Mouse (Mus musculus): ENCODE data around the gene Lrrc8a.

- TF ChIP-seq POLR2A (IDR thresholded peaks at IDR 0.05; ENCODE audit: low read depth, low read length) (no peak), CTCF (conservative IDR thresholded peaks at IDR 0.05; ENCODE audit: insufficient read depth, insufficient read length, low read depth, low read length) (no peak)
Measured at GRCm38 (mm10) chr2:30287027-30287373, 49.5 kb downstream of the Lrrc8a start.

All from kidney, adult 2 months (tissue).